Mouse (Mus musculus) cerebellum, adult 18-20 months (tissue): ENCODE data around the gene Aqp11.

Source experiments
- DNase-seq, 2 experiments: peaks; one replicate each; pipeline ENCODE4 v3.0.0; 2021

Gene Aqp11

GRCm38 (mm10) chr7:97747176-97747707, 9.2 kb upstream of the Aqp11 start:
- no peak for DNase-seq

- peak; percentile 67 to 81 for DNase-seq
Observed at GRCm38 (mm10) chr7:97745299-97745698, 7.2 kb upstream of the Aqp11 start.

GRCm38 (mm10) chr7:97741756-97742291, 3.7 kb upstream of the Aqp11 start:
- no peak for DNase-seq

- DNase-seq, result no peak
Observed at GRCm38 (mm10) chr7:97740948-97741347, 2.9 kb upstream of the Aqp11 start.

- DNase-seq, result peak in 1 of 2 experiments; percentile 36
Observed at GRCm38 (mm10) chr7:97737256-97737637, 842 bp downstream of the Aqp11 start.

- no peak for DNase-seq
Observed at GRCm38 (mm10) chr7:97735886-97736420, 2.1 kb downstream of the Aqp11 start.

GRCm38 (mm10) chr7:97735021-97735420, 3.1 kb downstream of the Aqp11 start:
- no peak for DNase-seq

- DNase-seq, result no peak
Observed at GRCm38 (mm10) chr7:97733606-97734005, 4.5 kb downstream of the Aqp11 start.

- no peak for DNase-seq
Observed at GRCm38 (mm10) chr7:97730427-97730826, 7.7 kb downstream of the Aqp11 start.

- DNase-seq, result no peak
Observed at GRCm38 (mm10) chr7:97728666-97729614, 9.1 kb downstream of the Aqp11 start.

- DNase-seq, result no peak
Observed at GRCm38 (mm10) chr7:97726778-97727177, 11.3 kb downstream of the Aqp11 start.

- DNase-seq, result no peak
Observed at GRCm38 (mm10) chr7:97726080-97726479, 12.0 kb downstream of the Aqp11 start.

- DNase-seq, result no peak
Observed at GRCm38 (mm10) chr7:97725401-97725800, 12.7 kb downstream of the Aqp11 start.

GRCm38 (mm10) chr7:97723646-97724538, 14.2 kb downstream of the Aqp11 start:
- no peak for DNase-seq

GRCm38 (mm10) chr7:97722278-97722918, 15.7 kb downstream of the Aqp11 start:
- no peak for DNase-seq

GRCm38 (mm10) chr7:97720109-97720508, 18.0 kb downstream of the Aqp11 start:
- no peak for DNase-seq

GRCm38 (mm10) chr7:97719078-97719477, 19.0 kb downstream of the Aqp11 start:
- DNase-seq, result no peak

- DNase-seq, result no peak
Observed at GRCm38 (mm10) chr7:97717326-97717725, 20.8 kb downstream of the Aqp11 start.

GRCm38 (mm10) chr7:97714651-97715050, 23.4 kb downstream of the Aqp11 start:
- no peak for DNase-seq

GRCm38 (mm10) chr7:97709204-97709603, 28.9 kb downstream of the Aqp11 start:
- no peak for DNase-seq

- no peak for DNase-seq
Observed at GRCm38 (mm10) chr7:97707809-97708208, 30.3 kb downstream of the Aqp11 start.

- peak; percentile 44 to 49 for DNase-seq
Observed at GRCm38 (mm10) chr7:97707123-97707522, 31.0 kb downstream of the Aqp11 start.
